Comparison of ENCODE assay signal across 7 mouse cellular contexts in genomic region chr5:54796953-54797450, GRCm38 (mm10).
DNase-seq lines count a peak whose midpoint lies in the region; ATAC-seq and TF ChIP-seq lines count a peak whose summit lies in the region.

No protein-coding gene starts in this region.

- peak; percentile 94 for ATAC-seq in forebrain, embryonic 12.5 days (ENCODE audit: low FRiP score)
- no peak for ATAC-seq in intestine, postnatal 0 days
- ATAC-seq in neural tube, embryonic 11.5 days (ENCODE audit: insufficient read depth, low FRiP score, low TSS enrichment): peak; percentile 88

- intact Hi-C loops in left cerebral cortex, postnatal 25 days (cut with DNase I): loop anchor here (10.0 kb wide), 1 partner anchor 542 kb away; no protein-coding TSS in a partner anchor

- no peaks in the 10 kb centered on the region for H3K9me3 ChIP-seq in forebrain, embryonic 12.5 days
- H3K9me3 ChIP-seq in intestine, postnatal 0 days (ENCODE audit: control insufficient read depth): no peaks in the 10 kb centered on the region
- H3K9me3 ChIP-seq in neural tube, embryonic 11.5 days (ENCODE audit: control insufficient read depth, low read length): no peaks in the 10 kb centered on the region

- H3K4me2 ChIP-seq in forebrain, embryonic 12.5 days: no peak overlapping the region
- H3K4me2 ChIP-seq in intestine, postnatal 0 days (replicated peaks; ENCODE audit: low read depth): no peak overlapping the region
- no peak overlapping the region for H3K4me2 ChIP-seq in neural tube, embryonic 11.5 days (ENCODE audit: low read depth)

- H3K4me1 ChIP-seq in forebrain, embryonic 12.5 days: 0 out of 2 replicates have a peak, but pooled peaks cover 6% of the 10 kb centered on the region
- H3K4me1 ChIP-seq in intestine, postnatal 0 days (replicated peaks; ENCODE audit: control insufficient read depth, insufficient read depth, low read length): no peaks in the 10 kb centered on the region
- H3K4me1 ChIP-seq in neural tube, embryonic 11.5 days (ENCODE audit: control insufficient read depth, insufficient read depth, low read length): no peaks in the 10 kb centered on the region

- no peak overlapping the region for H3K27ac ChIP-seq in forebrain, embryonic 12.5 days
- H3K27ac ChIP-seq in intestine, postnatal 0 days (ENCODE audit: low read depth, low read length): no peak overlapping the region
- H3K27ac ChIP-seq in neural tube, embryonic 11.5 days (ENCODE audit: low read depth, low read length): no peak overlapping the region

- 30% methylated on average over 6 of the region's 6 CpGs for WGBS in forebrain, embryonic 12.5 days
- 40% methylated on average over 6 of the region's 6 CpGs for WGBS in intestine, postnatal 0 days
- 45% methylated on average over 6 of the region's 6 CpGs for WGBS in neural tube, embryonic 11.5 days

- TF ChIP-seq CTCF in intestine, postnatal 0 days (IDR thresholded peaks at IDR 0.05; ENCODE audit: low read depth): peak; percentile 81

- H3K4me3 ChIP-seq in forebrain, embryonic 12.5 days (replicated peaks): no peak overlapping the region
- H3K4me3 ChIP-seq in intestine, postnatal 0 days (ENCODE audit: low read depth, low read length): no peak overlapping the region
- no peak overlapping the region for H3K4me3 ChIP-seq in neural tube, embryonic 11.5 days (ENCODE audit: low read depth, low read length)

- peak; percentile 25 for DNase-seq in MEL-GATA-1-ER (ENCODE audit: extremely low read depth, low read depth)
- DNase-seq in brain, adult 2 months (ENCODE audit: low read depth, low spot score): peak; percentile 83
- peak; percentile 71 to 86 for DNase-seq in left cerebral cortex, postnatal 25 days (ENCODE audit: low spot score in 2 of 2)
- peak; percentile 62 for DNase-seq in neural tube, embryonic 11.5 days (ENCODE audit: low spot score)
- no peak for DNase-seq in yolk sac, embryonic 10.5 days (ENCODE audit: low spot score)

- H3K9ac ChIP-seq in forebrain, embryonic 12.5 days: no peak overlapping the region
- H3K9ac ChIP-seq in intestine, postnatal 0 days (ENCODE audit: low read depth, low read length): no peak overlapping the region
- no peak overlapping the region for H3K9ac ChIP-seq in neural tube, embryonic 11.5 days (ENCODE audit: low read length)

- no peaks in the 10 kb centered on the region for H3K36me3 ChIP-seq in forebrain, embryonic 12.5 days (replicated peaks)
- H3K36me3 ChIP-seq in intestine, postnatal 0 days (ENCODE audit: control insufficient read depth, insufficient read depth): no peaks in the 10 kb centered on the region
- H3K36me3 ChIP-seq in neural tube, embryonic 11.5 days (ENCODE audit: control insufficient read depth, insufficient read depth, low read length): no peaks in the 10 kb centered on the region

- no peaks in the 10 kb centered on the region for H3K27me3 ChIP-seq in forebrain, embryonic 12.5 days
- H3K27me3 ChIP-seq in intestine, postnatal 0 days (replicated peaks; ENCODE audit: control insufficient read depth, insufficient read depth, low read length): no peaks in the 10 kb centered on the region
- no peaks in the 10 kb centered on the region for H3K27me3 ChIP-seq in neural tube, embryonic 11.5 days (ENCODE audit: control insufficient read depth, insufficient read depth, low read length)
